Mouse (Mus musculus): ENCODE measurements around the gene Adam26a. TPM values are rescaled to one million over a fixed set of nuclear protein-coding genes. Genes with fewer than 3 reads are reported as not detected.
"Not testable (repeated sequence)": the region's sequence is repeated elsewhere in the genome, so short reads cannot be mapped to it uniquely, and the experiment has no call there.

Adam26a gene
- polyA plus RNA-seq (2014; fragmentation: Nextera tagmentation; extraction: Ambion mirVana), result not detected in 2 replicates

DNA sequence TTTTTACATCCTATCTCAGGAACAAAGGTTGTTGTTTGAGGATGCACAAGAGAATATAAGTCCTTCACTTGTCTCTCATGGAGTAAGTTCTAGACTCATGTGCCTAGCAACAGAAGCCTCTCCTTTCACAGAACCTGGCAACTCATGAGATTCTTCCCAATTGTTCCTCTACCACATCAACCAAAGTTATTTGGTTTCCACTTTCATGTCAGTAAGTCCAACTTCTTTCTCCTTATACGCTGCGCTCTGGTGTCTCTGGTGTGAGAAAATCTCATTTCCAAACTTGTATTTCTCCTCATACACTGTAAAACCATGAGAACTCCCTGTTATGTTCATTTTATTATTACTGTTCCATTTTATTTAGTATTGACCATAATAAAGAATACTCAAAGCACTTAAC, at the start of gene Adam26a:
Adam26a (minus strand) TSS at position 101 of the 400 bp plus-strand sequence.
- not testable (repeated sequence) for H3K4me3 ChIP-seq (ENCODE audit: low read depth, low read length); H3K27ac ChIP-seq (ENCODE audit: low read depth, low read length); DNase-seq (ENCODE audit: low spot score); H3K4me2 ChIP-seq (ENCODE audit: low read depth, low read length, severe bottlenecking); ATAC-seq (replicated peaks; ENCODE audit: low FRiP score); H3K4me1 ChIP-seq (replicated peaks; ENCODE audit: control insufficient read depth, insufficient read depth, low read length); H3K36me3 ChIP-seq (ENCODE audit: control insufficient read depth, insufficient read depth, low read length); H3K9me3 ChIP-seq (ENCODE audit: control insufficient read depth, low read length); H3K27me3 ChIP-seq (ENCODE audit: control insufficient read depth, insufficient read depth, low read length); H3K9ac ChIP-seq (ENCODE audit: low read length)
- WGBS, result 90% methylated on average over 2 of the region's 2 CpGs

- no peak overlapping the region for H3K9ac ChIP-seq (ENCODE audit: low read length)
- no peak overlapping the region for H3K4me2 ChIP-seq (ENCODE audit: low read depth, low read length, severe bottlenecking)
- no peaks in the 10 kb centered on the region for H3K36me3 ChIP-seq (ENCODE audit: control insufficient read depth, insufficient read depth, low read length)
- no peaks in the 10 kb centered on the region for H3K9me3 ChIP-seq (ENCODE audit: control insufficient read depth, low read length)
- ATAC-seq (replicated peaks; ENCODE audit: low FRiP score), result no peak
- no peak overlapping the region for H3K4me3 ChIP-seq (ENCODE audit: low read depth, low read length)
- no peaks in the 10 kb centered on the region for H3K4me1 ChIP-seq (replicated peaks; ENCODE audit: control insufficient read depth, insufficient read depth, low read length)
- no peak overlapping the region for H3K27ac ChIP-seq (ENCODE audit: low read depth, low read length)
- H3K27me3 ChIP-seq (ENCODE audit: control insufficient read depth, insufficient read depth, low read length), result no peaks in the 10 kb centered on the region
- DNase-seq (ENCODE audit: low spot score), result no peak
- WGBS, result 86% methylated on average over 1 of the region's 1 CpGs
Observed at GRCm38 (mm10) chr8:43616046-43616445, 39.5 kb upstream of the Adam26a start.

GRCm38 (mm10) chr8:43603657-43604056, 27.1 kb upstream of the Adam26a start:
- not testable (repeated sequence) for H3K27me3 ChIP-seq (ENCODE audit: control insufficient read depth, insufficient read depth, low read length); H3K4me1 ChIP-seq (replicated peaks; ENCODE audit: control insufficient read depth, insufficient read depth, low read length); H3K9me3 ChIP-seq (ENCODE audit: control insufficient read depth, low read length); H3K4me3 ChIP-seq (ENCODE audit: low read depth, low read length); H3K9ac ChIP-seq (ENCODE audit: low read length); DNase-seq (ENCODE audit: low spot score); ATAC-seq (replicated peaks; ENCODE audit: low FRiP score); H3K4me2 ChIP-seq (ENCODE audit: low read depth, low read length, severe bottlenecking); H3K27ac ChIP-seq (ENCODE audit: low read depth, low read length); H3K36me3 ChIP-seq (ENCODE audit: control insufficient read depth, insufficient read depth, low read length)
- WGBS, result 85% methylated on average over 13 of the region's 13 CpGs

GRCm38 (mm10) chr8:43603166-43603565, 26.7 kb upstream of the Adam26a start:
- not testable (repeated sequence) for H3K4me1 ChIP-seq (replicated peaks; ENCODE audit: control insufficient read depth, insufficient read depth, low read length); H3K27ac ChIP-seq (ENCODE audit: low read depth, low read length); H3K27me3 ChIP-seq (ENCODE audit: control insufficient read depth, insufficient read depth, low read length); H3K4me3 ChIP-seq (ENCODE audit: low read depth, low read length); H3K36me3 ChIP-seq (ENCODE audit: control insufficient read depth, insufficient read depth, low read length); DNase-seq (ENCODE audit: low spot score); H3K9ac ChIP-seq (ENCODE audit: low read length); H3K9me3 ChIP-seq (ENCODE audit: control insufficient read depth, low read length); ATAC-seq (replicated peaks; ENCODE audit: low FRiP score); H3K4me2 ChIP-seq (ENCODE audit: low read depth, low read length, severe bottlenecking)
- 94% methylated on average over 15 of the region's 15 CpGs for WGBS

- not testable (repeated sequence) for H3K9ac ChIP-seq (ENCODE audit: low read length); ATAC-seq (replicated peaks; ENCODE audit: low FRiP score); H3K9me3 ChIP-seq (ENCODE audit: control insufficient read depth, low read length); H3K27me3 ChIP-seq (ENCODE audit: control insufficient read depth, insufficient read depth, low read length); H3K4me3 ChIP-seq (ENCODE audit: low read depth, low read length); H3K36me3 ChIP-seq (ENCODE audit: control insufficient read depth, insufficient read depth, low read length); H3K4me1 ChIP-seq (replicated peaks; ENCODE audit: control insufficient read depth, insufficient read depth, low read length); DNase-seq (ENCODE audit: low spot score); H3K4me2 ChIP-seq (ENCODE audit: low read depth, low read length, severe bottlenecking); H3K27ac ChIP-seq (ENCODE audit: low read depth, low read length)
Observed at GRCm38 (mm10) chr8:43528006-43528405, 48.5 kb downstream of the Adam26a start, which contains the start of gene Adam26b. Gene Adam26b, minus strand, starts transcription at chr8:43528106.

Other genes with a start within 250 kb of the Adam26a start
- gene Adam26b, start 48.6 kb downstream of the Adam26a start, polyA plus RNA-seq (2014; fragmentation: Nextera tagmentation; extraction: Ambion mirVana), result not detected in 2 replicates
- not detected in 2 replicates for gene Gm5346, start 50.6 kb upstream of the Adam26a start, polyA plus RNA-seq (2014; fragmentation: Nextera tagmentation; extraction: Ambion mirVana)
- gene Adam34, start 133.3 kb upstream of the Adam26a start, polyA plus RNA-seq (2014; fragmentation: Nextera tagmentation; extraction: Ambion mirVana), result not detected in 2 replicates